Mouse (Mus musculus) hematopoietic stem cell, adult 5-6 weeks (primary cell): ENCODE data around the gene Cbl. TPM values are rescaled to one million over a fixed set of nuclear protein-coding genes. Genes with fewer than 3 reads are reported as not detected.

Experiments used
- ATAC-seq, 2 experiments: fragments of 125-278 bp in 1 of 2; replicated peaks in 1 of 2; 2 replicates each; pipeline ENCODE4 v1.8.0; 2016 to 2017; ENCODE audit warnings: inconsistent platforms in 2 of 2, mild to moderate bottlenecking in 2 of 2, moderate number of reproducible peaks in 2 of 2, low read depth in 1 of 2, moderate TSS enrichment in 1 of 2; ENCODE audit not compliant: low FRiP score in 2 of 2, poor library complexity in 2 of 2, severe bottlenecking in 2 of 2, insufficient read depth in 1 of 2, low TSS enrichment in 1 of 2
- total RNA-seq: library from RNA; stranded (forward); fragments of 172-1452, 232-1000 nt; gene quantifications from 2 replicates; pipeline ENCODE4 v1.2.3, GENCODE M21; 2017

The Cbl gene
- total RNA-seq, 1 experiment from 2014 or later, result 19.6 TPM

DNA sequence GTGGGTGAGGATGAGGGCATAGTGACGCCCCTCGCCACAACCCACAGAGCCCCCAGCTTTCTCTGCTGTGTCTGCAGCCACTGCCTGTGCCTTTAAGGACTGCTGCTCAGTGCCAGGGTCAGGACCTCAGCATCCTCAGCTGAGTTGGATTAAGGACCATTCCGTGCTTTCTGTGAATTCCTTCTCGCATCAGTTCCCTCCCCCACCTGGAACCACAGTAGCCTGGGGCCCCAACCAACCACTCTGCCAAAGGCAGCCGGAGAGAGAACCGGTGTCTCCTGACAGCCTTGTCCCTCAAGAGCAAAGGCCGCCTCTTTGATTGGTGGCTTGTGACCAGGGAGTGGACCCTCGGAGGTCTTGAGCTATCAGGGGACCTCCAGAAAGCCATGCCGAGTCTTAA, 132.4 kb downstream of the Cbl start, which contains the start of gene Mfrp:
Gene Mfrp (plus strand): TSS at position 240 of the 400 bp plus-strand sequence.
- no peak for ATAC-seq

DNA sequence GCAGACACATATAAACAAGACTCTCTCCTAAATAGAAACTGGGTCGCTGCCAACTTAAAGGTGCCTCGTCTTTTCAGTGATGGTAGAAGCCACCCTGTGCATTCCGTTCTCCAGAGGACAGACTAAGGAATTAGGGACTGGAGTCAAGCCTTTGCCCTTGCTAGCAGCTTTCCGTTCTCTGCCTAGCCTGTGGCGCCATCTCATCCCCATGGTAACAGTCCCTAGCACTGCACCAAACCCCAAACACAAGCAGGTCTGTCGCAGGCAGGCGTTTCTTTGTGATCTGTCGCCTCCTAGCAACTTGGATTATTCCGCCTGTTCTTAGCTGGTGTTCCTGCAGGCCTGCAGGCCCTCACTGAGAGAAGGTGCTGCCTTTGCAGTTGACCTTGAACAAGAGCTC, 137.3 kb downstream of the Cbl start:
- no peak for ATAC-seq

DNA sequence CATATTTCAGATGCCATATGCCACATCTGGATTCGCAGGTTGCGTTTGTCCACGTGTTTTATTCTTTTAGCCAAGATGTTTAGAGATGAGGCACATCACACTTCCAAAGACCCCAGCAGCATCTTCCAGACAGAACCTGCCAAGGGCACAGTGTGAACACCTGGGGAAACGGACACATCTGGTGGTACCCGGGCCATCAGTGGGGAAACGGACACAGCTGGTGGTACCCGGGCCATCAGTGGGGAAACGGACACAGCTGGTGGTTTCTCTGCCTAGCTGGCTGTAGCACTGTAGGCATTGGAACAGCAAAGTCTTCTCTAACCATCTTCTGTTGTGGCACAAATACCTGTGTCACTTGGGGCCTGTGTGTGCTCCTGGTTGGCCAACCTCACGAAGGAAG, 138.1 kb downstream of the Cbl start:
- ATAC-seq, result no peak

GRCm38 (mm10) chr9:44094737-44095136, 139.1 kb downstream of the Cbl start:
- ATAC-seq, result peak; percentile 50 to 71; a peak in 3 of 4 replicates

DNA sequence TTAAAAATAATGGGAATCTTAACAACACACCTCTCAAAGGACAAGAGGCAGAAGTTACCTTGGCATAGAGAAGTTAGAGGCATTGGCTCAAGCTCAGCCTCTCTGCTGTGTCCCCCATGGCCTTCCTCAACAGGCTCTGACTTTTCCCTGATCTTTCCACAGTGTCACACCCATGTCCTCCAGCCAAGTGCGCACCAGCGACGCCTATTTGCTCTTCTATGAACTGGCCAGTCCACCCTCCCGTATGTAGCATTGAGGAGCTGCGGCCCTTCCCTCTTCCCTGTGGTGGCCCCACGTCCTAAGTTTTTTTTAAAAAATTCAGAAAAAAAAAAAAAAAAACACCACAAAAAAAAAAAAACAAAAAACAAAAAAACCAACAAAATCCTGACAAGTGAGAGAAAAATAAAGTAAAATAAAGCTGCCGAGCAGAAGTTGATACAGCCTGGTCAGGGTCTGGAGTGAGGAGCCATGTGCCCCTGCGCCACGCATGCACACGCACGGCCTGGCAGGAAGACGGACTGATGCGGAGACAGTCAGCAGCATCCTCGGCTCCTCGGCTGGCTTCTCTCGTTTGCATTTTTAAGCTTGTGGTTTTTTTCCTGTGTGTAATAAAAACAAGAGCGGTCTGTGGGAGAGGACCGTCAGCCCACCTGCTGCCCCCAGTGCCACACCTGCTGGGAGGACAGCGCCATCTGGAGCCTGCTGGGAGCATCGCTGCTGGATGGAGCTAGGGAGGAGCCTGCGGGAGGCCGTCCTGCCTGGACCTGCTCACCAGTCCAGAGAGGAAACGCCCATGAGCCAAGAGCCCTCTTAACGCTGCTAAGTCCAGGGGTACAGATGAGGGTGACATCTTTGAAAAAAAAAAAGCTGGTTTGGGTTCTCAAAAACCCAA, 140.0 kb downstream of the Cbl start:
- ATAC-seq, result peak; percentile 51 to 58; a peak in 1 of 4 replicates

Other genes with a start within 250 kb of the Cbl start
- gene Thy1, start 190.7 kb downstream of the Cbl start, total RNA-seq, result 2.0 and 5.8 TPM in 2 replicates
- gene Usp2, start 167.0 kb downstream of the Cbl start, total RNA-seq, result 2.0 and 3.0 TPM in 2 replicates
- not detected in 2 replicates for gene Mfrp, start 132.3 kb downstream of the Cbl start, total RNA-seq
- not detected in 2 replicates for gene C1qtnf5, start 126.8 kb downstream of the Cbl start, total RNA-seq
- not detected in 2 replicates for gene Gm49380, start 120.5 kb downstream of the Cbl start, total RNA-seq
- 10.8 and 13.0 TPM in 2 replicates for gene Rnf26, start 120.5 kb downstream of the Cbl start, total RNA-seq
- gene Mcam, start 99.6 kb downstream of the Cbl start, total RNA-seq, result 1.1 and 6.9 TPM in 2 replicates
- gene Ccdc153, start 6.6 kb upstream of the Cbl start, total RNA-seq, result not detected in 2 replicates
- 0.35 TPM in 1 of 2 replicates, not detected in the other for gene Pdzd3, start 17.4 kb upstream of the Cbl start, total RNA-seq
- 2.1 and 6.6 TPM in 2 replicates for gene Nlrx1, start 34.5 kb upstream of the Cbl start, total RNA-seq
- gene Abcg4, start 54.6 kb upstream of the Cbl start, total RNA-seq, result 0.99 and 2.5 TPM in 2 replicates
- gene Hinfp, start 71.6 kb upstream of the Cbl start, total RNA-seq, result 26.1 and 28.0 TPM in 2 replicates
- gene C2cd2l, start 86.2 kb upstream of the Cbl start, total RNA-seq, result 4.7 and 5.1 TPM in 2 replicates
- gene Dpagt1, start 92.0 kb upstream of the Cbl start, total RNA-seq, result 15.2 and 17.4 TPM in 2 replicates
- gene H2afx, start 100.6 kb upstream of the Cbl start, total RNA-seq, result 127 and 131 TPM in 2 replicates
- gene Hmbs, start 110.2 kb upstream of the Cbl start, total RNA-seq, result 29.3 and 35.2 TPM in 2 replicates
- gene Vps11, start 127.6 kb upstream of the Cbl start, total RNA-seq, result 14.3 and 16.1 TPM in 2 replicates
- gene Hyou1, start 145.4 kb upstream of the Cbl start, total RNA-seq, result 56.5 and 67.2 TPM in 2 replicates
- gene Slc37a4, start 162.8 kb upstream of the Cbl start, total RNA-seq, result 15.8 and 20.2 TPM in 2 replicates
- 1,716 and 2,164 TPM in 2 replicates for gene Rps25, start 173.1 kb upstream of the Cbl start, total RNA-seq
- gene Trappc4, start 173.6 kb upstream of the Cbl start, total RNA-seq, result 42.2 and 47.6 TPM in 2 replicates
- gene Ccdc84, start 184.5 kb upstream of the Cbl start, total RNA-seq, result 21.4 and 31.9 TPM in 2 replicates
- not detected in 2 replicates for gene Foxr1, start 207.1 kb upstream of the Cbl start, total RNA-seq
- gene Upk2, start 220.9 kb upstream of the Cbl start, total RNA-seq, result not detected in 2 replicates
- gene Bcl9l, start 248.8 kb upstream of the Cbl start, total RNA-seq, result 5.9 and 6.1 TPM in 2 replicates